Mouse (Mus musculus): ENCODE data around the gene AU022252. TPM values are rescaled to one million over a fixed set of nuclear protein-coding genes. Genes with fewer than 3 reads are reported as not detected.
"Not testable (repeated sequence)": the region's sequence is repeated elsewhere in the genome, so short reads cannot be mapped to it uniquely, and the experiment has no call there.

Gene AU022252
- 10 to 100 TPM; 31.6 to 34.9 TPM for total RNA-seq (2021)
- long read RNA-seq, experiment 1, full-length matches to known transcripts, result 7 of 10 reads
- long read RNA-seq, experiment 1, partial matches to known transcripts, result 1 of 10 reads
- long read RNA-seq, experiment 1, other reads (novel, unspliced or antisense), result 2 of 10 reads
- long read RNA-seq, experiment 2, full-length matches to known transcripts, result 9 of 17 reads
- long read RNA-seq, experiment 2, partial matches to known transcripts, result 5 of 17 reads
- long read RNA-seq, experiment 2, other reads (novel, unspliced or antisense), result 3 of 17 reads

GRCm38 (mm10) chr4:119232410-119233255 is at the start of gene AU022252, which contains the start of gene P3h1:
TSS of gene AU022252 (minus strand) at chr4:119232712.
TSS of gene P3h1 (plus strand) at chr4:119232915.
- intact Hi-C loops (cut with DNase I), result loop anchor here (10.0 kb wide), 1 partner anchor 302 kb away; the partner anchor contains the start of genes Foxj3 and Frg2f1
- peak; percentile 99 for DNase-seq (ENCODE audit: low spot score in 2 of 2)

DNA sequence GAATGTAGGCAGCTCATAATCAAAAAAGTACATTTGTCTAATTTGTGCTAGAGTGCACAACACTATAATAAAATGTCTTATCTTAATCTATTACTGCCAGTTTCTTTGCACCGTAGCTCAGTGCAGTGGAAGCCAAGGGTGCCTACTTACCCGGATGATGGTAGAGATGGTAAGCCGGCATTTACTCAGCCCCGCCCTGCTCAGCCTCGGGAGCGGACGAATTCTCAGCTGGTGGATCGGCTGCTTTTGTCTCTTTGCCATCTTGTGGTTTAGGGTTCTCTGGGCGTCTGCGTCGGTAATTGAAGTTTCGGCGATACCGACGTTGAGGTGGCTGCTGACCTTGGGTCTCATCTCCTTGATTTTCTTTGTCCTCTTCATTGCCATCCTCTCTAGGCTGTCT is 46.3 kb upstream of the AU022252 start:
- intact Hi-C loops (cut with DNase I), result not testable (repeated sequence)

GRCm38 (mm10) chr4:119275726-119276125 is 43.2 kb upstream of the AU022252 start:
- DNase-seq (ENCODE audit: low spot score in 2 of 2), result no peak
- intact Hi-C loops (cut with DNase I), result no loop called here

More for the DNA sequence above, 46.3 kb upstream of the AU022252 start:
- DNase-seq (ENCODE audit: low spot score in 2 of 2), result not testable (repeated sequence)

DNA sequence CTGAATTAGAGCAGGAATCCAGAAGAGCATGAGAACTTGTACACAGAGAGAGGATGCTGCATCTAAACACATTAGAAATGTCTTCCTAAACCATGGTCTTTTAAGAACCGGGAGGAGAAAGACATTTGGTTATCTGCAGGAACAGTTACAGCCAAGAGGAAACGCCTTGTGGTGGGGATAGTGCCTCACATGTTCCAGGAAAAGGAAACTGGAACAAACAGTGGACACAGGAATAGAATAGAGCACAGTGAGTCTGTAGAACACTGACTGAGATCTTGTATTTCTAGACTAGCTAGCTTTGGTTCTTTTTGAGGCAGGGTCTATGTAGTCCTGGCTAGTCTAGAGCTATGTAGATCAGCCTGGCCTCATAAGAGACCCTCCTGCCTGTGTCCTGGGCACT is 42.7 kb upstream of the AU022252 start:
- intact Hi-C loops (cut with DNase I), result no loop called here

GRCm38 (mm10) chr4:119274627-119275026 is 42.1 kb upstream of the AU022252 start:
- DNase-seq (ENCODE audit: low spot score in 2 of 2), result no peak
- intact Hi-C loops (cut with DNase I), result no loop called here

More for the DNA sequence above, 42.7 kb upstream of the AU022252 start:
- DNase-seq (ENCODE audit: low spot score in 2 of 2), result no peak

GRCm38 (mm10) chr4:119266606-119267005 is 34.1 kb upstream of the AU022252 start:
- intact Hi-C loops (cut with DNase I), result no loop called here
- DNase-seq (ENCODE audit: low spot score in 2 of 2), result no peak

- DNase-seq (ENCODE audit: low spot score in 2 of 2), result no peak
Observed at GRCm38 (mm10) chr4:119263459-119263858, 30.9 kb upstream of the AU022252 start.

GRCm38 (mm10) chr4:119262483-119262882 is 30.0 kb upstream of the AU022252 start:
- DNase-seq (ENCODE audit: low spot score in 2 of 2), result no peak
- intact Hi-C loops (cut with DNase I), result no loop called here

More at GRCm38 (mm10) chr4:119263459-119263858, 30.9 kb upstream of the AU022252 start:
- intact Hi-C loops (cut with DNase I), result no loop called here

DNA sequence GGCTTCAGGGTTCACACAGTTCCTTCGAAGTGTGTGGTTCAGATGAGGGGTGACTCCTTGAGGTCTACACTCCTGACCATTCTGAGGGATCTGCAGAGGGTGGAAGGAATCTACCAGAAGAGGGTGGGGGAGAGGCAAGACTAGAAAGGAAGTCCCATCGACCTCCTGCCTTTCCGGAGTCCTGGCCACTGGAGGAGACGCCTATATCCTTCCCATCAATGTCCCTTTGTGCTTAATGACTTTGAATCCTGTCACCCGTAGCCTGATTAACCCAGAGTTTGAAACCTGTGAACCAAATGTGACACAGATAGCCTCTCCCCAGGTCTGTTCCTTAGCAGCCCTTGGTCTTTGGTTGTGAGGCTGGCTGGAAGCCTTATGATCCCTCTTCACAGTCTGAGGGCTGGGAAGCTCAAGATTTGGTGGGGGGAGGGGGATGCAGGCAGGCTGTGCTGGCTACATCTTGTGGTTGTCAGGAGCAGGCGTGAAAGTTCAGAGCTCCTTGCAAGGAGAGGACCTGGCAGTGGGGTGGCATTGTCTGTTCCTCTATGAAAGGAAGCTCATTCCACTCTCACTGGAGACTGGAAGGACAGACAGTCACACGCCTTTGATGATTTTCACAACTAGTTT is 28.7 kb upstream of the AU022252 start:
- DNase-seq (ENCODE audit: low spot score in 2 of 2), result no peak
- intact Hi-C loops (cut with DNase I), result no loop called here

GRCm38 (mm10) chr4:119259344-119260254 is 27.1 kb upstream of the AU022252 start:
- intact Hi-C loops (cut with DNase I), result no loop called here

DNA sequence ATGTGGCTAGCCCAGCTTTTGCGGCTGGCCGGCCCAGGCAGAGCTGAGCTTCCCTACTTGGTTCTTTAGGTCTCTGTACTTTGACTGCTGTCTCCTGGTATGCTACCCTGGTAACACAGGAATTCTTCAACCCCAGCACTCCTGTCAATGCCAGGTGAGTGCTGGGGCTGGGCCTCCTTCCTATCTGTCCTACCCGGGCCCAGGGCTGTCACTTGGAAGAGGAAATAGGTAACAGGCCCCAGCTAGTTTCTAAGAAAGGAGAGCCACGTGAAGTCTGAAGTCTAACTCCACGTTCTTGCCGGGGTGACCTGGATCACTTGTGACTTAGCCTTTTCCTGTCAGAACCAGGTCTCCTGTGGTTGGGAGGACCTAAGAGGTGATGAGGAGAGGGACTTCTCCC is 24.6 kb upstream of the AU022252 start:
- intact Hi-C loops (cut with DNase I), result no loop called here
- no peak for DNase-seq (ENCODE audit: low spot score in 2 of 2)

More at GRCm38 (mm10) chr4:119259344-119260254, 27.1 kb upstream of the AU022252 start:
- no peak for DNase-seq (ENCODE audit: low spot score in 2 of 2)

DNA sequence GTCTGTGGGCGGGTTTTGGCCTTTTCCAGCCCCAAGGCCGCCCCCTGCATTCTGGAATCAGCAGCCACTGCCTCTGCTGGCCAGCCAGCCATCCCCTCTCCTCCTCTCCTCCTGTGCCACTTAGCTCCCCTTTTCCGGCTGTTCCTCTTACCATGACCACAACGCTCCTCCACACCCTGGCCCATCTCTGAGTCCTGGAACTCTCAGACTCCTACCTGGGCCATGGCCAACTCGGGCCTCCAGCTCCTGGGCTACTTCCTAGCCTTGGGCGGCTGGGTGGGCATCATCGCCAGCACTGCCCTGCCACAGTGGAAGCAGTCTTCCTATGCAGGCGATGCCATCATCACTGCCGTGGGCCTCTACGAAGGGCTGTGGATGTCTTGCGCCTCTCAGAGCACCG is 22.8 kb upstream of the AU022252 start, which contains the start of gene Cldn19:
TSS of gene Cldn19 (plus strand) at position 64 of the 400 bp plus-strand sequence.
- intact Hi-C loops (cut with DNase I), result no loop called here
- no peak for DNase-seq (ENCODE audit: low spot score in 2 of 2)

DNA sequence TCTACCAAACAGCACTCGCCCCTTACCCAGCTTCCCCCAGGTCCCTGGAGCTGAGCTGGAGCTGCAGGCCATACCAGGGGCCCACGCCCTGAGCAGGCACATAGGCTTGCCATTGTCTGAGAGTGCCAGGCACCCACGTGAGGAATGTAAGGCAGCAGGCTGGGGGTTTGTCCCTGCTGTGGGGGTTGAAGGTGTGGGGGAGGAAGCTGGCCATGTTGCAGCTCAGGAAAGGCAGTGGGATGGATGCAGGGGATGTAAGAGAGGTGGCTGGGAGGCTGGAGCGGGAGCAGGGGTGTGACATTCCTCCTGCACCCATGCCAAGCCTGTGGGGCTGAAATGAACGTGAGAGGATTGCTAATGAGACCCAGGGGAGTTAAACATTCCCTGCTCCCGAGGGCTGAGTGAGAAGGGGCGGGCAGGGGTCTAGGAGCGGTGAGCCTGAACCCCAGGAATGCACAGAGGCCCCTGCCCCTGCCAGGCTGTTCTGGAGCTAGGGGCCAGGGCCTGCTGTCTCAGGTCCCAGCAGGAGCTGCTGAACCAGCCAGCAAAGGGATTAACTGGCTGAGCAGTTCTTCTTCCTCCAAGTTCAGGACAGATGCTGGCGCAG is 21.6 kb upstream of the AU022252 start:
- intact Hi-C loops (cut with DNase I), result loop anchor here (5.0 kb wide), 1 partner anchor 38 kb away; the partner anchor contains the start of gene Ybx1
- DNase-seq (ENCODE audit: low spot score in 2 of 2), result peak; percentile 45 to 53

GRCm38 (mm10) chr4:119252025-119252808 is 19.7 kb upstream of the AU022252 start:
- intact Hi-C loops (cut with DNase I), result loop anchor here (5.0 kb wide), 1 partner anchor 40 kb away; the partner anchor contains the start of gene Ybx1
- no peak for DNase-seq (ENCODE audit: low spot score in 2 of 2)

- intact Hi-C loops (cut with DNase I), result loop anchor here (10.0 kb wide), 1 partner anchor 416 kb away; no protein-coding TSS in a partner anchor
- no peak for DNase-seq (ENCODE audit: low spot score in 2 of 2)
Observed at GRCm38 (mm10) chr4:119248407-119248965, 16.0 kb upstream of the AU022252 start.

- intact Hi-C loops (cut with DNase I), result loop anchor here (10.0 kb wide), 1 partner anchor 417 kb away; no protein-coding TSS in a partner anchor
- DNase-seq (ENCODE audit: low spot score in 2 of 2), result peak; percentile 62 to 77
Observed at GRCm38 (mm10) chr4:119247462-119248235, 15.1 kb upstream of the AU022252 start.
